Mouse (Mus musculus): ENCODE measurements around the gene Krt16. TPM values are rescaled to one million over a fixed set of nuclear protein-coding genes. Genes with fewer than 3 reads are reported as not detected.

Krt16 gene
- not detected in 2 replicates for polyA plus RNA-seq (2021; fragmentation: Nextera tagmentation)
- long read RNA-seq, experiment 1: 0 reads
- long read RNA-seq, experiment 2: 0 reads

GRCm38 (mm10) chr11:100248852-100249465 lies at the start of gene Krt16:
Gene Krt16 (minus strand): TSS chr11:100248902.

GRCm38 (mm10) chr11:100269821-100270332 lies 21.2 kb upstream of the Krt16 start, which contains the start of gene Krt42:
Gene Krt42 (minus strand): TSS chr11:100269871.

GRCm38 (mm10) chr11:100260514-100261234 lies 12.0 kb upstream of the Krt16 start, which contains the start of gene Krt17:
Gene Krt17 (minus strand): TSS chr11:100261029.

GRCm38 (mm10) chr11:100207498-100207897 lies 41.2 kb downstream of the Krt16 start, which contains the start of gene Krt14:
Gene Krt14 (minus strand): TSS chr11:100207548.

Other genes starting within 250 kb of the Krt16 start
- not detected in 2 replicates for gene Krt33a, start 232.7 kb downstream of the Krt16 start, polyA plus RNA-seq (2021; fragmentation: Nextera tagmentation)
- not detected in 2 replicates for gene Krt33b, start 219.0 kb downstream of the Krt16 start, polyA plus RNA-seq (2021; fragmentation: Nextera tagmentation)
- gene Krt34, start 207.3 kb downstream of the Krt16 start, polyA plus RNA-seq (2021; fragmentation: Nextera tagmentation): not detected in 2 replicates
- 0.16 TPM in 1 of 2 replicates, not detected in the other for gene Krt31, start 198.4 kb downstream of the Krt16 start, polyA plus RNA-seq (2021; fragmentation: Nextera tagmentation)
- gene Krt32, start 160.7 kb downstream of the Krt16 start, polyA plus RNA-seq (2021; fragmentation: Nextera tagmentation): not detected in 2 replicates
- gene Krt35, start 152.7 kb downstream of the Krt16 start, polyA plus RNA-seq (2021; fragmentation: Nextera tagmentation): not detected in 2 replicates
- gene Krt36, start 143.3 kb downstream of the Krt16 start, polyA plus RNA-seq (2021; fragmentation: Nextera tagmentation): not detected in 2 replicates
- not detected in 2 replicates for gene Krt13, start 127.3 kb downstream of the Krt16 start, polyA plus RNA-seq (2021; fragmentation: Nextera tagmentation)
- gene Krt15, start 113.0 kb downstream of the Krt16 start, polyA plus RNA-seq (2021; fragmentation: Nextera tagmentation): 0.11 and 0.40 TPM in 2 replicates
- not detected in 2 replicates for gene Krt19, start 100.2 kb downstream of the Krt16 start, polyA plus RNA-seq (2021; fragmentation: Nextera tagmentation)
- gene Krt9, start 55.7 kb downstream of the Krt16 start, polyA plus RNA-seq (2021; fragmentation: Nextera tagmentation): 0.22 and 0.24 TPM in 2 replicates
- gene Krt14, start 41.4 kb downstream of the Krt16 start, polyA plus RNA-seq (2021; fragmentation: Nextera tagmentation): not detected in 2 replicates
- 0.29 and 0.43 TPM in 2 replicates for gene Krt17, start 12.1 kb upstream of the Krt16 start, polyA plus RNA-seq (2021; fragmentation: Nextera tagmentation)
- gene Krt42, start 21.0 kb upstream of the Krt16 start, polyA plus RNA-seq (2021; fragmentation: Nextera tagmentation): not detected in 2 replicates
- 534 and 1,722 TPM in 2 replicates for gene Eif1, start 71.0 kb upstream of the Krt16 start, polyA plus RNA-seq (2021; fragmentation: Nextera tagmentation)
- gene Gast, start 85.5 kb upstream of the Krt16 start, polyA plus RNA-seq (2021; fragmentation: Nextera tagmentation): not detected in 2 replicates
- gene Hap1, start 107.2 kb upstream of the Krt16 start, polyA plus RNA-seq (2021; fragmentation: Nextera tagmentation): 24.0 and 25.4 TPM in 2 replicates
- 36.0 and 41.1 TPM in 2 replicates for gene Jup, start 148.9 kb upstream of the Krt16 start, polyA plus RNA-seq (2021; fragmentation: Nextera tagmentation)
- gene P3h4, start 165.9 kb upstream of the Krt16 start, polyA plus RNA-seq (2021; fragmentation: Nextera tagmentation): 16.7 and 16.8 TPM in 2 replicates
- gene Fkbp10, start 166.8 kb upstream of the Krt16 start, polyA plus RNA-seq (2021; fragmentation: Nextera tagmentation): 5.2 and 6.7 TPM in 2 replicates
- gene Nt5c3b, start 192.9 kb upstream of the Krt16 start, polyA plus RNA-seq (2021; fragmentation: Nextera tagmentation): 50.8 and 54.8 TPM in 2 replicates
- gene Klhl10, start 193.0 kb upstream of the Krt16 start, polyA plus RNA-seq (2021; fragmentation: Nextera tagmentation): 0.34 and 0.44 TPM in 2 replicates
- 14.7 and 17.5 TPM in 2 replicates for gene Klhl11, start 223.8 kb upstream of the Krt16 start, polyA plus RNA-seq (2021; fragmentation: Nextera tagmentation)